Mouse (Mus musculus): Measurements from ENCODE around the gene Ptgfrn. TPM values are rescaled to one million over a fixed set of nuclear protein-coding genes. Genes with fewer than 3 reads are reported as not detected.
A peak's percentile ranks its signal among the peaks of the same experiment; 100 is the strongest.

The Ptgfrn gene
- total RNA-seq (2021) (10 to 100 TPM; 19.4 to 25.1 TPM), polyA plus RNA-seq (2012; rRNA removed) (18.5 and 27.2 TPM in 2 replicates)
- long read RNA-seq, full-length matches to known transcripts: 4 of 9 reads
- long read RNA-seq, partial matches to known transcripts: 1 of 9 reads
- long read RNA-seq, other reads (novel, unspliced or antisense): 4 of 9 reads

GRCm38 (mm10) chr3:101110043-101110837 is at the start of gene Ptgfrn:
Gene Ptgfrn (minus strand): TSS chr3:101110278.
- peak within 1 kb of the TSS; percentile 75 for H3K27ac ChIP-seq
- H3K9ac ChIP-seq (ENCODE audit: low read depth, low read length): peak within 1 kb of the TSS; percentile 99
- intact Hi-C loops (cut with DNase I): loop anchor here (5.0 kb wide), 1 partner anchor 182 kb away; no protein-coding TSS in a partner anchor
- peaks cover 5% of the 10 kb centered on the region for H3K4me1 ChIP-seq (ENCODE audit: control insufficient read depth, insufficient read depth, low read length)
- H3K4me3 ChIP-seq: peak within 1 kb of the TSS; percentile 77
- no peaks in the 10 kb centered on the region for H3K79me2 ChIP-seq (replicated peaks; ENCODE audit: control insufficient read depth, insufficient read depth, low read length)
- TF ChIP-seq POLR2A (IDR thresholded peaks at IDR 0.05; ENCODE audit: insufficient read depth, low read depth, low read length): no peak
- no peak for TF ChIP-seq EP300 (IDR thresholded peaks at IDR 0.05; ENCODE audit: insufficient read depth, low read depth, low read length)
- no peak for TF ChIP-seq CTCF (IDR thresholded peaks at IDR 0.05)
- no peaks in the 10 kb centered on the region for H3K36me3 ChIP-seq (ENCODE audit: control insufficient read depth, insufficient read depth, low read length)
- WGBS: 2% methylated on average over 67 of the region's 81 CpGs
- DNase-seq: peak; percentile 86
- H3K27me3 ChIP-seq (ENCODE audit: control insufficient read depth, insufficient read depth, low read length): no peaks in the 10 kb centered on the region

GRCm38 (mm10) chr3:101159701-101160100 is 49.6 kb upstream of the Ptgfrn start:
- DNase-seq: no peak
- H3K9ac ChIP-seq (ENCODE audit: low read depth, low read length): no peak overlapping the region
- H3K27me3 ChIP-seq (ENCODE audit: control insufficient read depth, insufficient read depth, low read length): no peaks in the 10 kb centered on the region
- no peak overlapping the region for H3K4me3 ChIP-seq
- intact Hi-C loops (cut with DNase I): loop anchor here (5.0 kb wide), 3 partner anchors 112 to 162 kb away; no protein-coding TSS in a partner anchor
- H3K79me2 ChIP-seq (replicated peaks; ENCODE audit: control insufficient read depth, insufficient read depth, low read length): no peaks in the 10 kb centered on the region
- peaks cover 3% of the 10 kb centered on the region for H3K4me1 ChIP-seq (ENCODE audit: control insufficient read depth, insufficient read depth, low read length)
- no peaks in the 10 kb centered on the region for H3K36me3 ChIP-seq (ENCODE audit: control insufficient read depth, insufficient read depth, low read length)
- 91% methylated on average over 4 of the region's 4 CpGs for WGBS
- H3K27ac ChIP-seq: no peak overlapping the region
- TF ChIP-seq POLR2A (IDR thresholded peaks at IDR 0.05; ENCODE audit: insufficient read depth, low read depth, low read length): no peak
- no peak for TF ChIP-seq CTCF (IDR thresholded peaks at IDR 0.05)
- TF ChIP-seq EP300 (IDR thresholded peaks at IDR 0.05; ENCODE audit: insufficient read depth, low read depth, low read length): no peak

- intact Hi-C loops (cut with DNase I): no loop called here
- Histone ChIP-seq H3K36me3 (ENCODE audit: control insufficient read depth, insufficient read depth, low read length) (no peaks in the 10 kb centered on the region), H3K9ac (ENCODE audit: low read depth, low read length) (no peak overlapping the region), H3K27me3 (ENCODE audit: control insufficient read depth, insufficient read depth, low read length) (no peaks in the 10 kb centered on the region), H3K79me2 (replicated peaks; ENCODE audit: control insufficient read depth, insufficient read depth, low read length) (no peaks in the 10 kb centered on the region), H3K4me3 (no peak overlapping the region), H3K27ac (no peak overlapping the region), H3K4me1 (ENCODE audit: control insufficient read depth, insufficient read depth, low read length) (peaks cover 2% of the 10 kb centered on the region; the same call in 1 of the 2 replicates)
- WGBS: 97% methylated on average over 1 of the region's 1 CpGs
- DNase-seq: no peak
- TF ChIP-seq CTCF (IDR thresholded peaks at IDR 0.05) (no peak), POLR2A (IDR thresholded peaks at IDR 0.05; ENCODE audit: insufficient read depth, low read depth, low read length) (no peak), EP300 (IDR thresholded peaks at IDR 0.05; ENCODE audit: insufficient read depth, low read depth, low read length) (no peak)
Measured at GRCm38 (mm10) chr3:101154067-101154466, 44.0 kb upstream of the Ptgfrn start.

GRCm38 (mm10) chr3:101153341-101153740 is 43.3 kb upstream of the Ptgfrn start:
- H3K79me2 ChIP-seq (replicated peaks; ENCODE audit: control insufficient read depth, insufficient read depth, low read length): no peaks in the 10 kb centered on the region
- TF ChIP-seq POLR2A (IDR thresholded peaks at IDR 0.05; ENCODE audit: insufficient read depth, low read depth, low read length): no peak
- no peak for DNase-seq

GRCm38 (mm10) chr3:101146126-101146772 is 36.2 kb upstream of the Ptgfrn start:
- intact Hi-C loops (cut with DNase I): no loop called here
- WGBS: 73% methylated on average over 7 of the region's 7 CpGs
- no peak overlapping the region for H3K4me3 ChIP-seq
- H3K79me2 ChIP-seq (replicated peaks; ENCODE audit: control insufficient read depth, insufficient read depth, low read length): no peaks in the 10 kb centered on the region
- H3K27me3 ChIP-seq (ENCODE audit: control insufficient read depth, insufficient read depth, low read length): no peaks in the 10 kb centered on the region
- no peak for DNase-seq
- no peak overlapping the region for H3K9ac ChIP-seq (ENCODE audit: low read depth, low read length)
- TF ChIP-seq CTCF (IDR thresholded peaks at IDR 0.05): no peak
- no peak for TF ChIP-seq POLR2A (IDR thresholded peaks at IDR 0.05; ENCODE audit: insufficient read depth, low read depth, low read length)
- TF ChIP-seq EP300 (IDR thresholded peaks at IDR 0.05; ENCODE audit: insufficient read depth, low read depth, low read length): no peak
- no peak overlapping the region for H3K27ac ChIP-seq
- peaks cover 2% of the 10 kb centered on the region; the same call in 1 of the 2 replicates for H3K4me1 ChIP-seq (ENCODE audit: control insufficient read depth, insufficient read depth, low read length)
- no peaks in the 10 kb centered on the region for H3K36me3 ChIP-seq (ENCODE audit: control insufficient read depth, insufficient read depth, low read length)

More at GRCm38 (mm10) chr3:101153341-101153740, 43.3 kb upstream of the Ptgfrn start:
- Histone ChIP-seq H3K27ac (no peak overlapping the region), H3K36me3 (ENCODE audit: control insufficient read depth, insufficient read depth, low read length) (no peaks in the 10 kb centered on the region), H3K27me3 (ENCODE audit: control insufficient read depth, insufficient read depth, low read length) (no peaks in the 10 kb centered on the region), H3K9ac (ENCODE audit: low read depth, low read length) (no peak overlapping the region), H3K4me1 (ENCODE audit: control insufficient read depth, insufficient read depth, low read length) (peaks cover 2% of the 10 kb centered on the region; the same call in 1 of the 2 replicates), H3K4me3 (no peak overlapping the region)
- WGBS: 83% methylated on average over 3 of the region's 3 CpGs
- intact Hi-C loops (cut with DNase I): no loop called here
